In the genomic region with DNA sequence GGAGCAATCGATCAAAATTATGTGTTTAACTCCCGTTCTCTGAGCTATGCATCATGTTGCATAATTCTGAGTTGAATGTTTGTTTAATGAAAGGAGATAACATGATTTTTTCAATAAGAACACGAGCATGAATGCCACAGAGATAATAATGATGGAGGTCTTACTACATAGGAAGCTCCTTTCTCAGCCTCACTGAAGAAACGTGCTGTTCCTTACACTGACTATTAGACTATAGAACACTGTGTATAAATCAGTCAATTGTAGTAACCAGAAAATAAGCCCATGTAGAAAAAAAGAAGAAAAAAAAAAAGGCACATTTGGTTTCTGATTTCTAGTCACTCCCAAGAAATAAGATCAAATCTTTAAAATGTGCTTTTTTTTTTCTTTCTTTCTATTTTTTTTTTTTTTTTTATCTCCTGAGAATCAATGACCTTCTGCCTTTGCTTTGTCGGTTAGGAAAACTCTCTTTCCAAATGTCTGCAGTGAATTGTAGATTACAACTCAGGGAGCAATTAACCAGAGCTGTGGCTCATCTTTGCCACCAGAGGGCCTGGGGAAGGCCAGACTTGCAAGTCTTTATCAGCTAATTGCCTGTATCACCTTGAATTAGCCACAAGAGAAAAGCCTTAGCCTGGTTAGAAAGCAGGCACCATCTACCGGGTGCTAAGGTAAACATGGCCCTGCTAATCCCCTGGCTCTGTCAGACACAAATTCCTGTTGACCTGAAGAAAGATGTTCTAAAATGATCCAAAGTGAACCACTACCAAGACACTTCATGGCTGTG, we compare ENCODE assay signal across 13 mouse cellular contexts.
A peak's percentile ranks its signal among the peaks of the same experiment; 100 is the strongest.
DNase-seq lines count a peak whose midpoint lies in the region; ATAC-seq and TF ChIP-seq lines count a peak whose summit lies in the region.
"Had no signal": no experiment of that assay in that cellular context is flagged by ENCODE, and none has a peak within 500 bp of the region (broad histone marks: within the 10 kb centered on the region; RNA-seq: fewer than 3 reads in every experiment).

No protein-coding gene starts in this region.

- no peaks in the 10 kb centered on the region for H3K27me3 ChIP-seq in hindbrain, postnatal 0 days (ENCODE audit: insufficient read depth, low read length)
- no peaks in the 10 kb centered on the region for H3K27me3 ChIP-seq in hindbrain, embryonic 12.5 days
- no peaks in the 10 kb centered on the region for H3K27me3 ChIP-seq in lung, postnatal 0 days (replicated peaks; ENCODE audit: insufficient read depth, low read length)
- no peaks in the 10 kb centered on the region for H3K27me3 ChIP-seq in stomach, postnatal 0 days (ENCODE audit: control insufficient read depth, insufficient read depth, low read length)
- H3K27me3 ChIP-seq: embryonic facial prominence, embryonic 15.5 days; limb, embryonic 12.5 days; megakaryocyte, embryonic 14.5 days had no signal

- no peak overlapping the region for H3K9ac ChIP-seq in hindbrain, postnatal 0 days (replicated peaks; ENCODE audit: low read length)
- no peak overlapping the region for H3K9ac ChIP-seq in hindbrain, embryonic 12.5 days
- no peak overlapping the region for H3K9ac ChIP-seq in lung, postnatal 0 days (replicated peaks; ENCODE audit: low read depth)
- H3K9ac ChIP-seq in stomach, postnatal 0 days (ENCODE audit: low read length) = no peak overlapping the region
- H3K9ac ChIP-seq: embryonic facial prominence, embryonic 15.5 days; limb, embryonic 12.5 days had no signal

- H3K4me3 ChIP-seq in hindbrain, postnatal 0 days (ENCODE audit: low read length) = no peak overlapping the region
- H3K4me3 ChIP-seq in hindbrain, embryonic 12.5 days = no peak overlapping the region
- no peak overlapping the region for H3K4me3 ChIP-seq in lung, postnatal 0 days (ENCODE audit: low read depth, low read length)
- no peak overlapping the region for H3K4me3 ChIP-seq in stomach, postnatal 0 days (ENCODE audit: low read depth, low read length)
- H3K4me3 ChIP-seq: embryonic facial prominence, embryonic 15.5 days; limb, embryonic 12.5 days; megakaryocyte, embryonic 14.5 days had no signal

- H3K9me3 ChIP-seq in hindbrain, postnatal 0 days (ENCODE audit: low read length) = no peaks in the 10 kb centered on the region
- no peaks in the 10 kb centered on the region for H3K9me3 ChIP-seq in hindbrain, embryonic 12.5 days (replicated peaks)
- H3K9me3 ChIP-seq in lung, postnatal 0 days (ENCODE audit: low read length) = no peaks in the 10 kb centered on the region
- no peaks in the 10 kb centered on the region for H3K9me3 ChIP-seq in stomach, postnatal 0 days (ENCODE audit: control insufficient read depth, low read length)
- H3K9me3 ChIP-seq: embryonic facial prominence, embryonic 15.5 days; limb, embryonic 12.5 days; megakaryocyte, embryonic 14.5 days had no signal

- 0 out of 2 replicates have a peak, but pooled peaks cover 3% of the 10 kb centered on the region for H3K4me1 ChIP-seq in hindbrain, postnatal 0 days (ENCODE audit: insufficient read depth, low read length)
- H3K4me1 ChIP-seq in hindbrain, embryonic 12.5 days = 0 out of 2 replicates have a peak, but pooled peaks cover 4% of the 10 kb centered on the region
- no peaks in the 10 kb centered on the region for H3K4me1 ChIP-seq in lung, postnatal 0 days (ENCODE audit: insufficient read depth, low read depth, low read length)
- no peaks in the 10 kb centered on the region for H3K4me1 ChIP-seq in stomach, postnatal 0 days (replicated peaks; ENCODE audit: control insufficient read depth, insufficient read depth)
- H3K4me1 ChIP-seq: embryonic facial prominence, embryonic 15.5 days had no signal

- peak; percentile 47 for TF ChIP-seq CTCF in hindbrain, postnatal 0 days (IDR thresholded peaks at IDR 0.05; ENCODE audit: low read depth)
- peak; percentile 43; the same call in 1 of the 2 replicates for TF ChIP-seq CTCF in lung, postnatal 0 days (IDR thresholded peaks at IDR 0.05)
- TF ChIP-seq CTCF in brain, embryonic 14.5 days (IDR thresholded peaks at IDR 0.05; ENCODE audit: borderline replicate concordance, extremely low read depth, insufficient read depth, insufficient read length) = peak; percentile 40; the same call in 1 of the 2 replicates
- TF ChIP-seq CTCF in stomach, postnatal 0 days (IDR thresholded peaks at IDR 0.05; ENCODE audit: low read depth) = peak; percentile 55

- DNase-seq in hindbrain, postnatal 0 days (ENCODE audit: low spot score) = no peak
- DNase-seq in lung, postnatal 0 days (ENCODE audit: low spot score) = peak; percentile 12
- no peak for DNase-seq in lung, postnatal 25 days (ENCODE audit: low spot score)
- DNase-seq in brain, embryonic 14.5 days (ENCODE audit: low read depth) = peak; percentile 30
- DNase-seq in stomach, postnatal 0 days (ENCODE audit: low spot score) = no peak
- no peak for DNase-seq in embryo, embryonic 10.5 days (ENCODE audit: low spot score)
- no peak for DNase-seq in thymus, postnatal 0 days (ENCODE audit: low spot score)
- DNase-seq: kidney, adult 18-20 months; thymus, adult 2 months had no signal

- TF ChIP-seq POLR2A in brain, embryonic 14.5 days (IDR thresholded peaks at IDR 0.05; ENCODE audit: borderline replicate concordance, extremely low read depth, insufficient read depth, insufficient read length, poor library complexity, severe bottlenecking) = no peak

- ATAC-seq in hindbrain, postnatal 0 days = no peak
- ATAC-seq in hindbrain, embryonic 12.5 days (ENCODE audit: low FRiP score) = no peak
- ATAC-seq in lung, postnatal 0 days = no peak
- ATAC-seq in stomach, postnatal 0 days (ENCODE audit: low FRiP score, low TSS enrichment) = no peak

- 76% methylated on average over 6 of the region's 6 CpGs for WGBS in hindbrain, postnatal 0 days
- WGBS in hindbrain, embryonic 12.5 days = 80% methylated on average over 6 of the region's 6 CpGs
- 40% methylated on average over 6 of the region's 6 CpGs for WGBS in lung, postnatal 0 days
- WGBS in stomach, postnatal 0 days = 36% methylated on average over 6 of the region's 6 CpGs

- TF ChIP-seq EP300 in lung, postnatal 0 days (IDR thresholded peaks at IDR 0.05) = no peak
- no peak for TF ChIP-seq EP300 in stomach, postnatal 0 days (optimal IDR thresholded peaks at IDR 0.05)

- no peak overlapping the region for H3K4me2 ChIP-seq in hindbrain, postnatal 0 days (ENCODE audit: low read depth, low read length)
- no peak overlapping the region for H3K4me2 ChIP-seq in hindbrain, embryonic 12.5 days (replicated peaks)
- H3K4me2 ChIP-seq in lung, postnatal 0 days (replicated peaks; ENCODE audit: low read depth, low read length) = no peak overlapping the region
- H3K4me2 ChIP-seq in stomach, postnatal 0 days (replicated peaks; ENCODE audit: low read depth) = no peak overlapping the region
- H3K4me2 ChIP-seq: embryonic facial prominence, embryonic 15.5 days; limb, embryonic 12.5 days had no signal

- no peak overlapping the region for H3K27ac ChIP-seq in hindbrain, postnatal 0 days
- no peak overlapping the region for H3K27ac ChIP-seq in hindbrain, embryonic 12.5 days
- H3K27ac ChIP-seq in lung, postnatal 0 days (ENCODE audit: low read length) = no peak overlapping the region
- no peak overlapping the region for H3K27ac ChIP-seq in stomach, postnatal 0 days (replicated peaks)
- H3K27ac ChIP-seq: embryonic facial prominence, embryonic 15.5 days; limb, embryonic 12.5 days had no signal

- H3K36me3 ChIP-seq in hindbrain, postnatal 0 days (ENCODE audit: insufficient read depth, low read length) = no peaks in the 10 kb centered on the region
- no peaks in the 10 kb centered on the region for H3K36me3 ChIP-seq in hindbrain, embryonic 12.5 days
- no peaks in the 10 kb centered on the region for H3K36me3 ChIP-seq in lung, postnatal 0 days (ENCODE audit: insufficient read depth, low read length)
- H3K36me3 ChIP-seq in stomach, postnatal 0 days (ENCODE audit: control insufficient read depth, insufficient read depth, low read length) = no peaks in the 10 kb centered on the region
- H3K36me3 ChIP-seq: embryonic facial prominence, embryonic 15.5 days; limb, embryonic 12.5 days had no signal

Comparison
In these comparisons a context has a peak if more than half of its experiments do, and no peak if none do; other contexts are left out.
1. DNase-seq: peak in lung, postnatal 0 days (single experiment) and brain, embryonic 14.5 days (single experiment); none in hindbrain, postnatal 0 days (single experiment), lung, postnatal 25 days (single experiment), stomach, postnatal 0 days (single experiment), embryo, embryonic 10.5 days (single experiment) and thymus, postnatal 0 days (single experiment).
2. Peak in every context shown above with its lines, with median percentiles within 50 percentile points of each other: CTCF ChIP-seq.